ENCODE assay signal across 8 mouse cellular contexts in genomic region chr5:142509141-142510060, GRCm38 (mm10). TPM values are rescaled to one million over a fixed set of nuclear protein-coding genes. Genes with fewer than 3 reads are reported as not detected.
DNase-seq lines count a peak whose midpoint lies in the region; ATAC-seq and TF ChIP-seq lines count a peak whose summit lies in the region.

No protein-coding gene starts in this region.

- H3K9ac ChIP-seq in embryonic facial prominence, embryonic 11.5 days (replicated peaks; ENCODE audit: low read length): peak overlapping the region; percentile 51
- peak overlapping the region; percentile 69 for H3K9ac ChIP-seq in hindbrain, embryonic 14.5 days
- peak overlapping the region; percentile 55 for H3K9ac ChIP-seq in midbrain, embryonic 11.5 days (ENCODE audit: low read length)
- no peak overlapping the region for H3K9ac ChIP-seq in liver, embryonic 11.5 days (ENCODE audit: low read depth, low read length)

- no peak for ATAC-seq in embryonic facial prominence, embryonic 11.5 days (replicated peaks; ENCODE audit: insufficient number of reproducible peaks, low FRiP score, low TSS enrichment, low read depth)
- ATAC-seq in hindbrain, embryonic 14.5 days (ENCODE audit: low FRiP score): peak; percentile 61
- ATAC-seq in midbrain, embryonic 11.5 days (ENCODE audit: low FRiP score): peak; percentile 24; the same call in 1 of the 2 replicates
- ATAC-seq in liver, embryonic 11.5 days (replicated peaks; ENCODE audit: low FRiP score): no peak

- H3K9me3 ChIP-seq in embryonic facial prominence, embryonic 11.5 days (replicated peaks; ENCODE audit: control insufficient read depth, low read length): no peaks in the 10 kb centered on the region
- no peaks in the 10 kb centered on the region for H3K9me3 ChIP-seq in hindbrain, embryonic 14.5 days (ENCODE audit: control insufficient read depth, low read length)
- H3K9me3 ChIP-seq in midbrain, embryonic 11.5 days (ENCODE audit: control insufficient read depth, low read length): no peaks in the 10 kb centered on the region
- H3K9me3 ChIP-seq in liver, embryonic 11.5 days (ENCODE audit: control insufficient read depth, low read length): no peaks in the 10 kb centered on the region

- H3K4me2 ChIP-seq in embryonic facial prominence, embryonic 11.5 days (ENCODE audit: low read depth, low read length): peak overlapping the region; percentile 22; the same call in 1 of the 2 replicates
- peak overlapping the region; percentile 54 for H3K4me2 ChIP-seq in hindbrain, embryonic 14.5 days (replicated peaks)
- H3K4me2 ChIP-seq in midbrain, embryonic 11.5 days: peak overlapping the region; percentile 27
- H3K4me2 ChIP-seq in liver, embryonic 11.5 days: no peak overlapping the region

- intact Hi-C loops in gastrocnemius, adult 2 months (cut with DNase I): no loop called here

- no peaks in the 10 kb centered on the region for H3K36me3 ChIP-seq in embryonic facial prominence, embryonic 11.5 days (replicated peaks; ENCODE audit: control insufficient read depth, insufficient read depth, low read depth, low read length)
- peaks cover 5% of the 10 kb centered on the region; the same call in 1 of the 2 replicates for H3K36me3 ChIP-seq in hindbrain, embryonic 14.5 days (replicated peaks; ENCODE audit: control insufficient read depth, insufficient read depth)
- no peaks in the 10 kb centered on the region for H3K36me3 ChIP-seq in midbrain, embryonic 11.5 days (ENCODE audit: control insufficient read depth, insufficient read depth, low read length)
- no peaks in the 10 kb centered on the region for H3K36me3 ChIP-seq in liver, embryonic 11.5 days (ENCODE audit: control insufficient read depth, insufficient read depth, low read length)

- no peak for DNase-seq in gastrocnemius, adult 2 months
- no peak for DNase-seq in gastrocnemius, adult 18-20 months (ENCODE audit: low spot score)
- no peak for DNase-seq in embryonic facial prominence, embryonic 11.5 days (ENCODE audit: low spot score)
- peak; percentile 30 for DNase-seq in hindbrain, embryonic 14.5 days (ENCODE audit: low spot score)
- peak; percentile 87 for DNase-seq in midbrain, embryonic 11.5 days (ENCODE audit: low spot score, missing footprints)
- no peak for DNase-seq in liver, embryonic 11.5 days (ENCODE audit: low spot score)
- no peak for DNase-seq in testis, postnatal 10 days (ENCODE audit: low spot score)
- DNase-seq in urinary bladder, postnatal 25 days (ENCODE audit: low spot score): no peak

- TF ChIP-seq CTCF in gastrocnemius, adult 2 months (IDR thresholded peaks at IDR 0.05): no peak

- peak overlapping the region; percentile 33 for H3K4me3 ChIP-seq in gastrocnemius, adult 2 months
- no peak overlapping the region for H3K4me3 ChIP-seq in embryonic facial prominence, embryonic 11.5 days (ENCODE audit: low read depth, low read length)
- H3K4me3 ChIP-seq in hindbrain, embryonic 14.5 days (replicated peaks; ENCODE audit: low read length): peak overlapping the region; percentile 18
- H3K4me3 ChIP-seq in midbrain, embryonic 11.5 days (ENCODE audit: low read depth, low read length): 0 out of 2 replicates have a peak overlapping the region, but pooled peaks have one; percentile 6
- H3K4me3 ChIP-seq in liver, embryonic 11.5 days (ENCODE audit: low read depth, low read length): no peak overlapping the region

- peaks cover 5% of the 10 kb centered on the region for H3K4me1 ChIP-seq in embryonic facial prominence, embryonic 11.5 days (ENCODE audit: control insufficient read depth, insufficient read depth, low read length)
- peaks cover 20% of the 10 kb centered on the region for H3K4me1 ChIP-seq in hindbrain, embryonic 14.5 days (replicated peaks; ENCODE audit: control insufficient read depth, insufficient read depth, low read length)
- peaks cover 12% of the 10 kb centered on the region for H3K4me1 ChIP-seq in midbrain, embryonic 11.5 days (ENCODE audit: control insufficient read depth, insufficient read depth, low read length)
- H3K4me1 ChIP-seq in liver, embryonic 11.5 days (replicated peaks; ENCODE audit: control insufficient read depth, insufficient read depth, low read length): no peaks in the 10 kb centered on the region

- H3K27ac ChIP-seq in gastrocnemius, adult 2 months: peak overlapping the region; percentile 63
- H3K27ac ChIP-seq in embryonic facial prominence, embryonic 11.5 days (replicated peaks; ENCODE audit: low read depth, low read length): no peak overlapping the region
- H3K27ac ChIP-seq in hindbrain, embryonic 14.5 days: peak overlapping the region; percentile 90
- H3K27ac ChIP-seq in midbrain, embryonic 11.5 days (ENCODE audit: low read depth, low read length): no peak overlapping the region
- H3K27ac ChIP-seq in liver, embryonic 11.5 days (ENCODE audit: low read depth, low read length): no peak overlapping the region

- no peaks in the 10 kb centered on the region for H3K27me3 ChIP-seq in embryonic facial prominence, embryonic 11.5 days (ENCODE audit: control insufficient read depth, insufficient read depth, low read length)
- no peaks in the 10 kb centered on the region for H3K27me3 ChIP-seq in hindbrain, embryonic 14.5 days (ENCODE audit: control insufficient read depth, insufficient read depth, low read length)
- H3K27me3 ChIP-seq in midbrain, embryonic 11.5 days (ENCODE audit: control insufficient read depth, insufficient read depth, low read length): no peaks in the 10 kb centered on the region; the same call in 1 of the 2 replicates
- H3K27me3 ChIP-seq in liver, embryonic 11.5 days (replicated peaks; ENCODE audit: control insufficient read depth, insufficient read depth, low read length): no peaks in the 10 kb centered on the region; the same call in none of the 2 replicates

- 12% methylated on average over 15 of the region's 15 CpGs for WGBS in embryonic facial prominence, embryonic 11.5 days
- WGBS in hindbrain, embryonic 14.5 days: 7% methylated on average over 15 of the region's 15 CpGs
- 8% methylated on average over 15 of the region's 15 CpGs for WGBS in midbrain, embryonic 11.5 days
- 39% methylated on average over 15 of the region's 15 CpGs for WGBS in liver, embryonic 11.5 days

RNA-seq across cellular contexts. Expression of gene Papolb, which starts 20.5 kb away (rescaled TPM):
- total RNA-seq in gastrocnemius, adult 2 months (2021): under 1 TPM; 0.08 to 0.14 TPM
- total RNA-seq in gastrocnemius, adult 18-20 months (2021): under 1 TPM in 1 of 2 experiments, not detected in 1; 0.19 TPM
- polyA plus RNA-seq in embryonic facial prominence, embryonic 11.5 days (2014; fragmentation: Nextera tagmentation; extraction: Ambion mirVana): 0.21 and 0.26 TPM in 2 replicates
- 0.23 and 0.25 TPM in 2 replicates for polyA plus RNA-seq in hindbrain, embryonic 14.5 days (2014; fragmentation: Nextera tagmentation; extraction: Ambion mirVana)
- polyA plus RNA-seq in midbrain, embryonic 11.5 days (2014; fragmentation: Nextera tagmentation; extraction: Ambion mirVana): 0.22 and 0.41 TPM in 2 replicates
- 0.19 TPM in 1 of 2 replicates, not detected in the other for polyA plus RNA-seq in liver, embryonic 11.5 days (2014; fragmentation: Nextera tagmentation; extraction: Ambion mirVana)

RNA-seq across cellular contexts. Expression of gene Radil, which starts 41.5 kb away (rescaled TPM):
- 1 to 10 TPM; 1.5 to 1.8 TPM for total RNA-seq in gastrocnemius, adult 2 months (2021)
- 1 to 10 TPM; 1.5 TPM for total RNA-seq in gastrocnemius, adult 18-20 months (2021)
- 1.9 and 2.4 TPM in 2 replicates for polyA plus RNA-seq in embryonic facial prominence, embryonic 11.5 days (2014; fragmentation: Nextera tagmentation; extraction: Ambion mirVana)
- 17.4 and 17.8 TPM in 2 replicates for polyA plus RNA-seq in hindbrain, embryonic 14.5 days (2014; fragmentation: Nextera tagmentation; extraction: Ambion mirVana)
- 2.8 and 4.4 TPM in 2 replicates for polyA plus RNA-seq in midbrain, embryonic 11.5 days (2014; fragmentation: Nextera tagmentation; extraction: Ambion mirVana)
- 1.1 and 1.2 TPM in 2 replicates for polyA plus RNA-seq in liver, embryonic 11.5 days (2014; fragmentation: Nextera tagmentation; extraction: Ambion mirVana)

RNA-seq across cellular contexts. Expression of gene Ap5z1, which starts 45.7 kb away (rescaled TPM):
- total RNA-seq in gastrocnemius, adult 2 months (2021): 1 to 10 TPM; 3.7 to 5.0 TPM
- 1 to 10 TPM; 3.0 to 3.8 TPM for total RNA-seq in gastrocnemius, adult 18-20 months (2021)
- 5.5 and 8.0 TPM in 2 replicates for polyA plus RNA-seq in embryonic facial prominence, embryonic 11.5 days (2014; fragmentation: Nextera tagmentation; extraction: Ambion mirVana)
- 12.6 and 12.9 TPM in 2 replicates for polyA plus RNA-seq in hindbrain, embryonic 14.5 days (2014; fragmentation: Nextera tagmentation; extraction: Ambion mirVana)
- polyA plus RNA-seq in midbrain, embryonic 11.5 days (2014; fragmentation: Nextera tagmentation; extraction: Ambion mirVana): 8.8 and 10.5 TPM in 2 replicates
- polyA plus RNA-seq in liver, embryonic 11.5 days (2014; fragmentation: Nextera tagmentation; extraction: Ambion mirVana): 11.7 and 11.9 TPM in 2 replicates

Comparison
In these comparisons a context has a peak if more than half of its experiments do, and no peak if none do; other contexts are left out.
1. DNase-seq: peak in hindbrain, embryonic 14.5 days (single experiment) and midbrain, embryonic 11.5 days (single experiment); none in gastrocnemius, adult 2 months (single experiment), gastrocnemius, adult 18-20 months (single experiment), embryonic facial prominence, embryonic 11.5 days (single experiment), liver, embryonic 11.5 days (single experiment), testis, postnatal 10 days (single experiment) and urinary bladder, postnatal 25 days (single experiment).
2. H3K27ac ChIP-seq: peak in gastrocnemius, adult 2 months (single experiment) and hindbrain, embryonic 14.5 days (single experiment); none in embryonic facial prominence, embryonic 11.5 days (single experiment), midbrain, embryonic 11.5 days (single experiment) and liver, embryonic 11.5 days (single experiment).
3. H3K4me3 ChIP-seq: peak in gastrocnemius, adult 2 months (single experiment), hindbrain, embryonic 14.5 days (single experiment) and midbrain, embryonic 11.5 days (single experiment); none in embryonic facial prominence, embryonic 11.5 days (single experiment) and liver, embryonic 11.5 days (single experiment).
4. ATAC-seq: peak in hindbrain, embryonic 14.5 days (single experiment) and midbrain, embryonic 11.5 days (single experiment); none in embryonic facial prominence, embryonic 11.5 days (single experiment) and liver, embryonic 11.5 days (single experiment).